ENCODE assay signal across 22 mouse cellular contexts in the genomic region with DNA sequence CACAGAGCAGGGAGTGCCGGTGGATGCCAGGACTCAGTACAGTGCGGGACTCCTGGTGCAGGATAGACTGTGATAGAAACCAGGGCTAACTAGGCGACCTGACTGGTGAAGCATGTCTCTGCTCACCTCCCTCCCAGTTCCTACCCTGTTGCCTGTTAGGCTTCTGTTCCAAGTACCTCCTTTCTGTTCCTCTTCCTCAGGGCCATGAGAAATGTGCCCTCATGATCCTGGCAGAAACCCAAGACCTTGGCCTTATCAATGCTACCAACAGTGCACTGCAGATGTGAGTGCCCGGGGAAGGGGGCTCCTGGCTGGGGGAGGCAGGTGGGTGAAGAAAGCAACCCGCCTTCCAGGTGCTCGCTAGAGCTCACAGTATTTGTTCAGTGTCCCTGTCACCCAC. TPM values are rescaled to one million over a fixed set of nuclear protein-coding genes. Genes with fewer than 3 reads are reported as not detected.
DNase-seq lines count a peak whose midpoint lies in the region; ATAC-seq and TF ChIP-seq lines count a peak whose summit lies in the region.
"Had no signal": no experiment of that assay in that cellular context is flagged by ENCODE, and none has a peak within 500 bp of the region (broad histone marks: within the 10 kb centered on the region; RNA-seq: fewer than 3 reads in every experiment).

No protein-coding gene starts in this region.

- no peak overlapping the region; the same call in 1 of the 2 replicates for H3K9ac ChIP-seq in liver, postnatal 0 days (replicated peaks)
- H3K9ac ChIP-seq in liver, embryonic 11.5 days (ENCODE audit: low read depth, low read length): no peak overlapping the region
- H3K9ac ChIP-seq: embryonic facial prominence, embryonic 12.5 days; forebrain, postnatal 0 days; midbrain, embryonic 12.5 days had no signal

- H3K36me3 ChIP-seq in liver, postnatal 0 days (replicated peaks; ENCODE audit: insufficient read depth, low read length): peaks cover 71% of the 10 kb centered on the region
- H3K36me3 ChIP-seq in liver, embryonic 11.5 days (ENCODE audit: control insufficient read depth, insufficient read depth, low read length): peaks cover 55% of the 10 kb centered on the region

- ATAC-seq in liver, postnatal 0 days: peak; percentile 31; the same call in 1 of the 2 replicates
- no peak for ATAC-seq in liver, embryonic 11.5 days (replicated peaks; ENCODE audit: low FRiP score)
- ATAC-seq in megakaryocyte, adult 5-6 weeks (ENCODE audit: poor library complexity, severe bottlenecking): peak; percentile 37; the same call in 1 of the 2 replicates
- ATAC-seq: CD4-positive, CD25-positive, alpha-beta regulatory T cell, adult 4 months; forebrain, postnatal 0 days; hindbrain, postnatal 0 days had no signal

- no peak for TF ChIP-seq CTCF in liver, postnatal 0 days (IDR thresholded peaks at IDR 0.05; ENCODE audit: low read depth)
- no peak for TF ChIP-seq CTCF in layer of hippocampus, adult 2 months (conservative IDR thresholded peaks at IDR 0.05)

- H3K27me3 ChIP-seq in liver, postnatal 0 days (ENCODE audit: insufficient read depth, low read length): no peaks in the 10 kb centered on the region
- H3K27me3 ChIP-seq in liver, embryonic 11.5 days (replicated peaks; ENCODE audit: control insufficient read depth, insufficient read depth, low read length): no peaks in the 10 kb centered on the region
- H3K27me3 ChIP-seq: embryonic facial prominence, embryonic 12.5 days; midbrain, embryonic 12.5 days had no signal

- no peak overlapping the region for H3K4me3 ChIP-seq in liver, postnatal 0 days (ENCODE audit: low read depth, low read length)
- H3K4me3 ChIP-seq in liver, embryonic 11.5 days (ENCODE audit: low read depth, low read length): no peak overlapping the region
- no peak overlapping the region for H3K4me3 ChIP-seq in layer of hippocampus, adult 2 months
- H3K4me3 ChIP-seq: embryonic facial prominence, embryonic 12.5 days; midbrain, embryonic 12.5 days had no signal

- no peaks in the 10 kb centered on the region for H3K4me1 ChIP-seq in liver, postnatal 0 days (ENCODE audit: insufficient read depth)
- no peaks in the 10 kb centered on the region for H3K4me1 ChIP-seq in liver, embryonic 11.5 days (replicated peaks; ENCODE audit: control insufficient read depth, insufficient read depth, low read length)
- H3K4me1 ChIP-seq: embryonic facial prominence, embryonic 12.5 days had no signal

- H3K4me2 ChIP-seq in liver, postnatal 0 days (ENCODE audit: low read depth, low read length): no peak overlapping the region
- H3K4me2 ChIP-seq in liver, embryonic 11.5 days: no peak overlapping the region
- H3K4me2 ChIP-seq: embryonic facial prominence, embryonic 12.5 days; midbrain, embryonic 12.5 days had no signal

- H3K27ac ChIP-seq in liver, postnatal 0 days (ENCODE audit: low read depth): no peak overlapping the region
- no peak overlapping the region for H3K27ac ChIP-seq in liver, embryonic 11.5 days (ENCODE audit: low read depth, low read length)
- no peak overlapping the region; the same call in 1 of the 2 replicates for H3K27ac ChIP-seq in layer of hippocampus, adult 2 months
- H3K27ac ChIP-seq: embryonic facial prominence, embryonic 12.5 days; hindbrain, postnatal 0 days; midbrain, embryonic 12.5 days had no signal

- H3K9me3 ChIP-seq in liver, postnatal 0 days (ENCODE audit: low read length): no peaks in the 10 kb centered on the region
- H3K9me3 ChIP-seq in liver, embryonic 11.5 days (ENCODE audit: control insufficient read depth, low read length): no peaks in the 10 kb centered on the region
- H3K9me3 ChIP-seq: embryonic facial prominence, embryonic 12.5 days; midbrain, embryonic 12.5 days had no signal

- whole genome bisulfite sequencing in liver, postnatal 0 days (ENCODE audit: insufficient replicate concordance): 74% methylated on average over 6 of the region's 6 CpGs
- 84% methylated on average over 6 of the region's 6 CpGs for WGBS in liver, embryonic 11.5 days

- peak; percentile 89 to 95 for DNase-seq in adrenal gland, adult (ENCODE audit: inconsistent age in 2 of 2, low spot score in 1 of 2)
- DNase-seq in adrenal gland, postnatal 4 days (ENCODE audit: low spot score in 2 of 2): no peak
- DNase-seq in liver, postnatal 0 days: no peak
- no peak for DNase-seq in liver, embryonic 11.5 days (ENCODE audit: low spot score)
- peak; percentile 89 for DNase-seq in adrenal gland, adult 2 months
- DNase-seq in layer of hippocampus, adult 2 months (ENCODE audit: low spot score in 2 of 2): no peak
- no peak for DNase-seq in right cerebral cortex, postnatal 25 days
- DNase-seq: forebrain, postnatal 0 days; heart, postnatal 4 days; kidney, adult 8-10 months; kidney, postnatal 36 days; liver; lung, adult 2 months; lung, postnatal 36 days; thymus, postnatal 36 days had no signal

- no peak for TF ChIP-seq EP300 in liver, postnatal 0 days (IDR thresholded peaks at IDR 0.05; ENCODE audit: low read depth)

RNA-seq across cellular contexts. Expression of a gene that starts 11.5 kb away (rescaled TPM):
- 10 to 100 TPM in 1 of 2 experiments, 1 to 10 TPM in 1; 5.7 to 13.2 TPM for total RNA-seq in adrenal gland, postnatal 4 days (2021)
- polyA plus RNA-seq in liver, postnatal 0 days (2015; fragmentation: Nextera tagmentation; extraction: Ambion mirVana): 59.0 and 64.1 TPM in 2 replicates
- 16.5 and 17.6 TPM in 2 replicates for polyA plus RNA-seq in liver, embryonic 11.5 days (2014; fragmentation: Nextera tagmentation; extraction: Ambion mirVana)
- not detected for total RNA-seq in adrenal gland, adult 2 months (2021)
- polyA plus RNA-seq in adrenal gland, adult 2 months (2012; rRNA removed): not detected in 2 replicates
- not detected in 2 replicates for total RNA-seq in megakaryocyte, adult 5-6 weeks (2015)
- not detected in 2 replicates for total RNA-seq in megakaryocyte, adult 5-6 weeks (2017)
- under 1 TPM in 1 of 2 experiments, not detected in 1; 0.29 TPM for total RNA-seq in layer of hippocampus, adult 2 months (2021)
- total RNA-seq: gastrocnemius, adult 18-20 months; heart, postnatal 4 days; neutrophil, adult 5-6 weeks had no signal
- polyA plus RNA-seq: CD4-positive, CD25-positive, alpha-beta regulatory T cell, adult 4 months; embryonic facial prominence, embryonic 12.5 days; lung, adult 2 months; midbrain, embryonic 12.5 days had no signal

RNA-seq across cellular contexts. Expression of a gene that starts 12.7 kb away (rescaled TPM):
- total RNA-seq in adrenal gland, postnatal 4 days (2021): 10 to 100 TPM; 71.5 to 75.1 TPM
- 2.0 and 2.7 TPM in 2 replicates for polyA plus RNA-seq in liver, postnatal 0 days (2015; fragmentation: Nextera tagmentation; extraction: Ambion mirVana)
- polyA plus RNA-seq in liver, embryonic 11.5 days (2014; fragmentation: Nextera tagmentation; extraction: Ambion mirVana): 12.2 and 13.4 TPM in 2 replicates
- total RNA-seq in adrenal gland, adult 2 months (2021): 10 to 100 TPM; 48.3 to 59.3 TPM
- polyA plus RNA-seq in adrenal gland, adult 2 months (2012; rRNA removed): 44.2 and 53.1 TPM in 2 replicates
- total RNA-seq in megakaryocyte, adult 5-6 weeks (2015): 35.2 and 37.0 TPM in 2 replicates
- 9.3 and 13.7 TPM in 2 replicates for total RNA-seq in megakaryocyte, adult 5-6 weeks (2017)
- total RNA-seq in layer of hippocampus, adult 2 months (2021): 10 to 100 TPM; 50.6 to 51.6 TPM

RNA-seq across cellular contexts. Expression of a gene that starts 20.8 kb away (rescaled TPM):
- total RNA-seq in adrenal gland, postnatal 4 days (2021): 10 to 100 TPM; 48.3 to 62.1 TPM
- polyA plus RNA-seq in liver, postnatal 0 days (2015; fragmentation: Nextera tagmentation; extraction: Ambion mirVana): 8.5 and 11.2 TPM in 2 replicates
- 8.4 and 10.5 TPM in 2 replicates for polyA plus RNA-seq in liver, embryonic 11.5 days (2014; fragmentation: Nextera tagmentation; extraction: Ambion mirVana)
- total RNA-seq in adrenal gland, adult 2 months (2021): 10 to 100 TPM; 72.2 to 77.1 TPM
- 44.2 and 116 TPM in 2 replicates for polyA plus RNA-seq in adrenal gland, adult 2 months (2012; rRNA removed)
- 22.6 and 24.4 TPM in 2 replicates for total RNA-seq in megakaryocyte, adult 5-6 weeks (2015)
- 14.1 and 19.2 TPM in 2 replicates for total RNA-seq in megakaryocyte, adult 5-6 weeks (2017)
- total RNA-seq in layer of hippocampus, adult 2 months (2021): 10 to 100 TPM; 48.6 to 49.2 TPM

RNA-seq across cellular contexts. Expression of a gene that starts 21.7 kb away (rescaled TPM):
- total RNA-seq in adrenal gland, postnatal 4 days (2021): 10 to 100 TPM; 69.5 to 72.7 TPM
- 33.7 and 33.8 TPM in 2 replicates for polyA plus RNA-seq in liver, postnatal 0 days (2015; fragmentation: Nextera tagmentation; extraction: Ambion mirVana)
- polyA plus RNA-seq in liver, embryonic 11.5 days (2014; fragmentation: Nextera tagmentation; extraction: Ambion mirVana): 101 and 104 TPM in 2 replicates
- 10 to 100 TPM; 79.3 to 93.8 TPM for total RNA-seq in adrenal gland, adult 2 months (2021)
- 21.3 and 22.2 TPM in 2 replicates for polyA plus RNA-seq in adrenal gland, adult 2 months (2012; rRNA removed)
- 76.8 and 79.3 TPM in 2 replicates for total RNA-seq in megakaryocyte, adult 5-6 weeks (2015)
- 54.3 and 59.1 TPM in 2 replicates for total RNA-seq in megakaryocyte, adult 5-6 weeks (2017)
- total RNA-seq in layer of hippocampus, adult 2 months (2021): 10 to 100 TPM; 88.2 to 93.0 TPM

RNA-seq across cellular contexts. Expression of a gene that starts 21.9 kb away (rescaled TPM):
- total RNA-seq in adrenal gland, postnatal 4 days (2021): 10 to 100 TPM; 49.9 to 50.9 TPM
- polyA plus RNA-seq in liver, postnatal 0 days (2015; fragmentation: Nextera tagmentation; extraction: Ambion mirVana): 7.2 and 7.3 TPM in 2 replicates
- 19.1 and 20.4 TPM in 2 replicates for polyA plus RNA-seq in liver, embryonic 11.5 days (2014; fragmentation: Nextera tagmentation; extraction: Ambion mirVana)
- total RNA-seq in adrenal gland, adult 2 months (2021): 10 to 100 TPM; 39.1 to 41.7 TPM
- polyA plus RNA-seq in adrenal gland, adult 2 months (2012; rRNA removed): 24.4 and 28.4 TPM in 2 replicates
- 16.4 and 17.6 TPM in 2 replicates for total RNA-seq in megakaryocyte, adult 5-6 weeks (2015)
- 24.6 and 26.1 TPM in 2 replicates for total RNA-seq in megakaryocyte, adult 5-6 weeks (2017)
- total RNA-seq in layer of hippocampus, adult 2 months (2021): 10 to 100 TPM; 69.5 to 71.8 TPM

Comparison
In these comparisons a context has a peak if more than half of its experiments do, and no peak if none do; other contexts are left out.
1. DNase-seq: peak in adrenal gland, adult (2 of 2) and adrenal gland, adult 2 months (single experiment); none in adrenal gland, postnatal 4 days (0 of 2), liver, postnatal 0 days (single experiment), liver, embryonic 11.5 days (single experiment), layer of hippocampus, adult 2 months (0 of 2) and right cerebral cortex, postnatal 25 days (single experiment).
2. RNA of a gene that starts 11.5 kb away (total RNA-seq): 5.7 to 13.2 TPM in adrenal gland, postnatal 4 days; 0.29 TPM in layer of hippocampus, adult 2 months, not detected in adrenal gland, adult 2 months and not detected in megakaryocyte, adult 5-6 weeks; every median in the first group is over 4 times any median in the second.